Mouse (Mus musculus) ES-E14 (cell line): ENCODE results near the gene Epas1.

ENCODE experiments used
- CHD2 ChIP-seq: IDR thresholded peaks from 2 replicates; pipeline ENCODE4 v1.6.1; 2014; ENCODE audit warnings: mild to moderate bottlenecking, low read depth, low read length, inconsistent platforms
- MAFK ChIP-seq: IDR thresholded peaks from 2 replicates; pipeline ENCODE4 v1.6.1; 2014; ENCODE audit warnings: mild to moderate bottlenecking, low read depth, low read length, inconsistent platforms; ENCODE audit not compliant: insufficient read depth
- ZC3H11A ChIP-seq: IDR thresholded peaks from 2 replicates; pipeline ENCODE4 v1.6.1; 2012; ENCODE audit warnings: low read depth, mild to moderate bottlenecking, inconsistent platforms, low read length, borderline replicate concordance

- TF ChIP-seq MAFK: no peak
- TF ChIP-seq ZC3H11A: no peak
- no peak for TF ChIP-seq CHD2
Observed at GRCm38 (mm10) chr17:86815016-86815865, 61.7 kb downstream of the Epas1 start.
